Mouse (Mus musculus) frontal cortex, postnatal 14 days (tissue): ENCODE results near the gene St3gal6.
"Not testable (repeated sequence)": the region's sequence is repeated elsewhere in the genome, so short reads cannot be mapped to it uniquely, and the experiment has no call there.

Experiments
- DNase-seq, 2 experiments: peaks; one replicate each; pipeline ENCODE4 v3.0.0; 2022; ENCODE audit warnings: low spot score in 2 of 2

The St3gal6 gene

DNA sequence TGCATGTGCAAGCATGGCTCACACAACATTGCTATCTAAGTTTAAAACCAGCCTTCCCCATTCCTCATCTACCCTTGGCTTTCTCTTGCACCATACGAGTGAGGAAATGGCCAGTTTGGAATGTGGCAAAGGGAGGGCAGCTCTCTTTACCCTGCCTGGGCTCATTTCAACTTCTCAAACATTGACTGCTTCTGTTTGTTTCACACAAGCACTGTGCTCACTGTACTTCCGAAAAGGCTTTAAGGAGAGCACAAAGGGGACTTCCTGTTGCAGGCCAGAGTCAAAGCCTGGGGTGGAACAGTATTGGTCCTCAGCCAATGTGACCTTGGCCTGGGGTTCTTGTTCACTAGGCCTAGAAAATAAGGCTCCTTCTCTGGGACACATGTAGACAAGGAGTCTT lies 47.7 kb downstream of the St3gal6 start:
- DNase-seq, result no peak

DNA sequence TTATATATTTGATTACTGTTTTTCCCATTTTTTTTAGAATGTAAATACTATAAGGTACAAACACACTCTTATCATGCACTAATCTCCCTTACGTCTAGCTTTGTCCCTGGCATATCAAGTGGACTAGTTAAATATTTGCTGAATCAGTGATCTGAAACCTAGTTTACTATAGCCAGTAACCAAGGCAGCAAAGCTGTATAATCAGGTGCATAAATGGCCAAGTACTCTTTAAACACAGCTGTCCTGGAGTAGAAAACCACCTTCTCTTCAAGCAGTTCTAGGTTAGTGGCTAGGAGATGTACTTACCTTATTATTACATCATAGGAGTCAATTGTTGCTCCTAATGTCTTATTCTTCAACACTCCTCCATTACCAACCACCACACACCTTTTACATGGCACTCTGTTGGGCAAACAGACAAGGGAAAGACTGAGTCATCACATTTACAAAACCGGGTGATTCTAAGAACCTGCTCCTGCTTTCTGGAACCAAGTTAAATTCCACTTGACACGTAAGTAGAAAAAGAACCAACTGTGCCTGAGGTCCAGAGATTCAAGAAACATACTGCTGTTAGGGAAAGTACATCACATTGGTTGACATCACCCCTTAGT lies 48.4 kb downstream of the St3gal6 start:
- no peak for DNase-seq

DNA sequence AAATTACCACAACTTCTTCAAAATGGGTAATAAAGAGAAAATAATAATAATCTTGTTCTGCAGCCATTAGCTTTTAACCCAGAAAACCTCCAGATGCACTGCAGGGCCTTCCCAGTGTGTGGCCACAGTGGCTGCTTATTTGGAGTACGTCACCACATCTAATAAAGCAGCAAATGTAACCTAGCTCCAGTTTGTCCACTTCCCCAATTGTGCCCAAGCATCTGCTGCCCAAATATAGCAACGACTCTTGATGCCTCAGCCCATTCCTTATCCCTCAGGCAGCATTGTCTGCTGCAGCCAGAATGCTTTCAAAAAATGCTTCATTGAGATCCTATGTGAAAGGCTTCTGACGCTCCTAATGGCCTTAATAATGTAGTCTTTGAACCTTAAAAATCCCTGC lies 49.2 kb downstream of the St3gal6 start:
- no peak for DNase-seq

DNA sequence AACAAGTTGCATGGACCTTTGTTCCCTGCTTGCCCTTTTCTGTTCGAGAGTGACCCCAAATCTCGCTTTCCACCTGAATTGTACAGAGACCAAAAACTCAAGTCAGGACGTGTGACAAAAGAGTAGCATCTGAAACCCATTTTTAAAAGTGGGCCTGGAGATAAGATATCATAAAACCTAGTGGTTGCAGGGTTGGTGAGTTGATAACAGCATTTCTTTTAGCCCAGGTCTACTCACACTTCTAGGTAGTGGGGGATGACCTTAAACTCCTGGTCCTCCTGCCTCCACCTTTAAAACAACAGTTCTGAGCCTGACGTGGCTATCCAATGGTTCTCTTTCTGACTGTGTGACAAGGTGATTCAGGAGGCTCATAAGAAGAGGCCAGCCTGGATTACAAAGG lies 53.2 kb downstream of the St3gal6 start:
- no peak for DNase-seq

DNA sequence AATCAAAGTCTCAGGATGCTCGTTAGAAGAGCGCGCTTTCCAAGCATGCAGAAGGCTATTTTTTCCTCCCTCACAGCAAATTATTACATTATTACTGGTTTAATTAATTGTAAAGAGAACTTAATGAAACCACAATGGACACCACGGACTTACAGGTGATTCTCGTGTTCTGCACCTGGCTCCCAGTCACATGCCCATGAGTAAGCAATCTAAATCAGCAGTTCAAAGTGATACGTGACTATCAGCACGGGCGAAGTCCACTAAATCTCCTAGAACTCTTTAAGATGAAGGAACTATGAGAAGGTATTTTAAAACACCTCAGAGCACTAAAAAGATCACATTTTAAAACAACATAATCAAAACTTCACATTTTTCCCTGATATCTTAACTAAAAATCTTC lies 54.0 kb downstream of the St3gal6 start:
- DNase-seq, result no peak

DNA sequence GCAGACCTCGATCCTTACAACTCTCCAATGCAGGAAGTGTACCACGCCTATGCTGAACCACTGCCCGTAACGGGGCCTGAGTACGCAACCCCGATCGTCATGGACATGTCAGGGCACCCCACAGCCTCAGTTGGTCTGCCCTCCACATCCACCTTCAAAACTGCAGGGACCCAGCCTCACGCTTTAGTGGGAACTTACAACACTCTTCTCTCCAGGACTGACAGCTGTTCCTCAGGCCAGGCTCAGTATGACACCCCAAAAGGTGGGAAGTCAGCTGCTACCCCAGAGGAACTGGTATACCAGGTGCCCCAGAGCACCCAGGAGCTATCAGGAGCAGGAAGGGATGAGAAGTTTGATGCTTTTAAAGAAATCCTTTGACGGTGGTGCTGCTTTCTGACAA lies 58.6 kb downstream of the St3gal6 start:
- DNase-seq, result no peak

DNA sequence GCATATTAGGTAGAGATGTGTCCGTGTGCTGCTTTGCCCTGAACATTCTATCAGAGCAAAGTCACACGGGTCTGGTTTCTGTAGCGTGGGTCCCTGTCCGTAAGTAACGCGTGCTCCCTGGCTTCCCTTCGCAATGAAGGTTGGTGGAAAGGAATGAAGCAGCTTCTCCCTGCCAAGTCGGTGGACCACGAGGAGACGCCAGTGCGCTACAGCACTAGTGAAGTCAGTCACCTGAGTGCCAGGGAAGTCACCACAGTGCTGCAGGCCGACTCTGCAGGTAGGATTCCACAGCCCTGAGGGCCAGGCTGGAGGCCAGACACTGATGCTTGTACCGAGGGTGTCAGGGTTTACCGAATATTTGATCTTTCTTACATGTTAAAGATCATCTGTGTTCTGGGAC lies 60.0 kb downstream of the St3gal6 start:
- no peak for DNase-seq

DNA sequence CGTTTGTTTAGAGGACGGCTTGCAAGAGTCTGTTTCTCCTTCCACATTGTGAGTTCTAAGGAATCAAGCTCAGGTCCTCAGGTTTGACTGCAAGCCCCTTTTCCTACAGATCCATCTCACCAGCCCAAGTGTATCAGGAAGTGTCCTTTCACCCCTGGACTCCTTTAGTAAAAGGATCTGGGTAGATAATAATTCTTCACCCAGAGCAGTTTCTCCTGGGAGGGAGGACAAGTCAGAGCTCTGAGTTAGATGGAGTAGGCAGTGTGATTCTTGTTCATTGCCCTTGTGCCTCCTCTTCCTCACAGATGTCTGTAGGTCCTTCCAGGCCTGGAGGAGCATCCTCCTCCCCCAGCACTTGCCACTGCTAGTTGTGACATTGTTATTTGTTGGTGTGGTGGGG lies 61.5 kb downstream of the St3gal6 start:
- DNase-seq, result no peak

DNA sequence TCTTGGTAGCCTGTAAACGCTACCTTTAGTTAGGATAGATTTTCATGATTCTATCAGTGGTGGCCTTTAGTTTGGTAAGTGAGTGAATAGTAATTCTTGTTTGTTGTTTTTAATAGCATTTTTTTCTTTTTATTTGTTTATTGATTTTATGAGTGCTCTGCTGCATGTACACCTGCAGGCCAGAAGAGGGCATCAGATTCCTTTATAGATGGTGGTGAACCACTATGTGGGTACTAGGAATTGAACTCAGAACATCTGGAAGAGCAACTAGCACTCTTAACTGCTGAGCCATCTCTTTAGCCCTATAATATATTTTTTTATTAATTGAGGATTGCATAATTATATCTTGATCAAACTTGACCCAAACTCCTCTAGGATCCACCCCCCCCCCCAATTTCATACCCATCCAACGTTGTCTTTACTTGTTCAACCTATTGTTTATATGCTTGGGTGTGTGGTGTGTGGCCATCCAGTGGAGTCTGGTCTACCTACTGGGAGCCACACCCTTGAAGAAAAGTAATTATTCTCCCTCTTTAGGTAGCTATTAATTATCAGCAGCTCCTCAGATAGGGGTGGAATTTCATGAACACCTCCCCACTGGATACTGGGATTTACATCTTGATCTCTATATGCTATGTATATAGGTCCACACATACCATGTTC lies 62.1 kb downstream of the St3gal6 start:
- DNase-seq, result no peak

DNA sequence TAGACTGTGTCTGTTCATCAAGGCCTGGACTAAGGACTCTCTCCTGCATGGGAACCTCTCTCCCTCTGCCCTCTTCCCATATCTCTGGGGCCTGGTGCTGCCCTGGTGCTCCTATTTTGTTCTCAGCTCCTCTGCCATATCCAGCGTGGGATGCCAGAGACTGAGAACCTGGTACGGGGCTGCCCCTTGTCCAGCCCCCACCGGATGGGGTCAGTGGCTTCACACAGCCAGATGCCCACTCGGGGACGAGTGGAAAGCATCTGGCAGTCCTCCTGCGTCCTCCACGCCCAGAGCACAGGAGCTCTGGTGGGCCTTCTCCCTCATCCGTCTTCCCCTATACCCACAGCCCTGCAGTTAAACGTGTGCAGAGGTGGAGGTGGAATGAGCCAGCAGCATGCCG lies 63.7 kb downstream of the St3gal6 start:
- DNase-seq, result no peak

DNA sequence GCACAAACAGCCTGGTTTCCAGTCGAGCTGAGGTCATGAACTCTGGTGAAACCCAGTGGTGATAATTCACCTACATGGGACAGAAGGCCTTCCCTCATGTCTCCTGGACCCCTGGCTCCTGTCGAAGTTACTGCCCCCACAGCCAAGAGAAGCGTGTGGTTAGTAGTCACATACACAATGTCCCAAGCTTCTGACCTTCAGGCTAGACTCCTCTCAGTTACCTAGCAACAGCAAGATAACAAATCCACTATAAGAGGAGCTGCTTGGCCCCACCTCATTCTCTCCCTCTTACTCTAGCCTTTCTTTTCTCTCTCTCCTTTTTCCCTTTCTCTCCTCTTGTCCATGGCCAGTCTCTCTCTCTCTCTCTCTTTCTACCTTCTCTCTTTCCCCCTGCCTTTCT lies 64.1 kb downstream of the St3gal6 start:
- not testable (repeated sequence) for DNase-seq

DNA sequence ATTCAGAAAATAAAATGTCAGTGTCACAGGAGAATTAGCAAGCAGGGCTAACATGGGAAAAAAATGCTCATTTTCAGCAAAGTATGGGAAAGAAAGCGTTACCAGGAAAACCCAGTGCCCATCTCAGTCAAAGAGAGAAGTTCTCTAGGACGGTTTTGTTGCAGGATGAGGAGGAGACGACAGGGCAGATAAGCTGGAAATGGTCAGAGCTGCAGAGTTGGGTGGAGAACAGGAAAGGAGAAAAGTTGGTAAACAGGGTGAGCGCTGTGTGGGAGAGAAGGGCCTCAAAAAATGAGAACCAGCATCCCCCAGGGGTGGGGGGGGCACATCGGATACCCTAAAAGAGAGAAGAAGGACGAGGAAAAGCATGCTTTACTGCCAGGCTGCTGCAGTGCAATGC lies 67.1 kb downstream of the St3gal6 start:
- DNase-seq, result no peak

DNA sequence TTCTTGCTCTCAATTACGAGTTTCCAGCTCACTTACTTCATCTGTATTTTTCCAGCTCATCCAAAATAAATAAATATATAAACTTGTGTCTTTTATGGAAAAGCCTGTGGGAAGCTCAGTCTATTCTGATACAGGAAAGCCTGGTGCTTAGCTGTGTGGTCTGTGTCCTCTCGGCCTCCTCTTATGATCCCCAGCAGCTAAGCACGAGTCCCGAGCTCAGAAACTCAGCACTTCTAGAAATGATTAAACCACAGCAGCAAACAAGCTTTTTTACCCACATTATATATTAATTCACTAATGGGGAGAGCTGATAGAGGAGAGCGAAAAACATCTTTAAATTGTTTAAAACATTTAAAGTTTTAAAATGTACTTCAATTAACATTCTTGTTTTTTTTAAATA lies 67.6 kb downstream of the St3gal6 start:
- no peak for DNase-seq

DNA sequence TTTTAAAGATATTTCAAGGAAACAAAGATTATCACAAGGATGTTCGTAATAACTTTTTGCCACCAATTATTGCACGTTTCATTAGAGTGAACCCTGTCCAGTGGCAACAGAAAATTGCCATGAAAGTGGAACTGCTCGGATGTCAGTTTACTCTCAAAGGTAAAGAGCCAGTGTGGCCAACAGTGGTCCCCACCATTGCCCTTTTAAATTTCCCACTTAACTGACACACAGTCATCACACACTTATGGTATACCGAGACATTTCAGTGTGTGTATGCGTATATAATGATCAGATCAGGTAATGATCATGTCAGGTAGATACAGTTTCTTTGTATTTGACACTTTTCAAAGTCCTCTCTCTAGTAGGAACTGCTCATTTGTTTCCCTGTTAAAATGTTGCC lies 68.9 kb downstream of the St3gal6 start:
- DNase-seq, result no peak

DNA sequence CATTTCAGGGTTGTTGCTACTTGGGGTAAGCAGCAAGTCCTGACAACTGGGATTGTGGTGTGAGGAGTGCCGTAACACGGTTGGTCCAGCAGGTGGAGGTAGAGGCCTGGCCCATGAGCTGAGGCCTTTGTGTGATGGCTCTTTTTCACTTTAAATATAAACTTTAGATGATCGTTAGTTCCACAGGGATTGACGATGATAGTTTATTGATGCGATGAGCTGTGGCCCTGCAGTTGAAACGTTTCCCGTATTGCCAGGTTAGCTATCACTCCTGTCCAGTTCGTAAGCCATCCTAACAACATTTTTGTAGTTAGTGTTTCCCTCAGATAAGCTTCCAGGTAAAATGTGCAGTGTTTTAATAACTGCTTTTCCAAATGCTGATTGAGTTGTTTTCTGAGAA lies 69.4 kb downstream of the St3gal6 start:
- peak in 1 of 2 experiments; percentile 52 for DNase-seq

DNA sequence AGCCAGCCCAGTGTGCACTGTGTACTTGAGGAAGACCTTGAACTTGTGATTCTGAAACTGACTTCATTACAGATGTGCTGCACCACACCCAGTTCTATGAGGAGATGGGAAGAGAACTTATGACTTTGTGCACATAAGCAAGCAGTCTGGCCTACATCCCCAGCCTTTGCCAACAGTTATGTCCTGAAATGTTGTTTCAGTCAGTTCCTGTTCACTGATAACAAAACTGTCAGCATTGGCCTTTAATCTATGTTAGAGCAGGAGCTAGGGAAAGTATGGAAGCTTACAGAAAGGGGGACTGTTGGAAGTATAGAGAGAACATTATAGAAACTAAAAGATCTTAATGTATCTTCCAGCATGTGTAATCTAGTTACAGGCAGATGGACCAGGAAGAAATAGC lies 70.2 kb downstream of the St3gal6 start:
- no peak for DNase-seq

DNA sequence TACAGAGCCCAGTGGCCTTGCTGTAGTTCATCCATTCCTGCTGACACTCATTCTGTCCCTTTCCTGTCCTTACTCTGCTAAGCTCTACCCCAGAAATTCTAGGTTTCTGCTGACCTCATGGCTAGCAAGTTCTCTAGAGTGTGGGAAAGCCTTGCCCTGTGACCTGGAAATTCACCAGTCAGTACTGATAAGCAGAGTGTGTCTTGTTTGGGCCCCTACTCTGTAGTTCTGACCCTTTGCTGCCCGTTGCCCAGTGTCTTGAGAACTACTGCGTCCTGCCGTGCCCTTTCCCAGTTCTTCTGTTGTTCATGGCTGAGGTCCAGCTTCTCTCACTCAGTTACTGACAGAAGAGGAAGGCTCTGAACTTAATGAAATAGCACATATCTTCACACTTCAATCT lies 70.9 kb downstream of the St3gal6 start:
- no peak for DNase-seq

DNA sequence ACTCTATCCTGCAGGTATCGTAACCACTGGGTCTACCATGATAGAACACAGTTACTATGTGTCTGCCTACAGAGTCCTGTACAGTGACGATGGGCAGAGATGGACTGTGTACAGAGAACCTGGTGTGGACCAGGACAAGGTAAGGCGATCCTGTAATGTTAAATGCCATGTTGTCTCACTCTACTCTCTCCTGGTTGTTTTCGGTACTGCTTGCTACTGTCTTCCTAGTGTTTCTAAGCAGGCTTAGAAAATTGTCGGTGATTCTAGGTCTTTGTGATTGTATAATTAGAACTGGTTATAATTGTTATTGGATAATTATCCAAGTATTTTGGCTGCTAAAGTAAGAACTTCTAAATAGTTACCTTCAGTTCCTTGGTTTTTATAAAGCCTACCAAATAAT lies 72.4 kb downstream of the St3gal6 start:
- no peak for DNase-seq

DNA sequence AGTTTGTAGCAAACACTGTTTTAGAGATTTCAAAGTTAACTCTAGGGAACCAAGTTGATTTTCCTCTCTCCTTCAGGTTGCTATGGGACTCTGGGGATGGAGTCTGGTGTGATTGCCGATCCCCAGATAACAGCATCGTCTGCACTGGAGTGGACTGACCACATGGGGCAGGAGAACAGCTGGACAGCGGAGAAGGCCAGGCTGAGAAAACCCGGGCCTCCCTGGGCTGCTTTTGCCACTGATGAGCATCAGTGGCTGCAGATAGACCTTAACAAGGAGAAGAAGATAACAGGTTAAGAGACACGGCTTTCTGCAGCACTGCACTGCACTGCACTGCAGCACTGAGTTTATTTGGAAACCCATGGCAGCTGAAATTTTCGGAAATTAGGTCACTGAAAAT lies 73.4 kb downstream of the St3gal6 start:
- DNase-seq, result no peak

DNA sequence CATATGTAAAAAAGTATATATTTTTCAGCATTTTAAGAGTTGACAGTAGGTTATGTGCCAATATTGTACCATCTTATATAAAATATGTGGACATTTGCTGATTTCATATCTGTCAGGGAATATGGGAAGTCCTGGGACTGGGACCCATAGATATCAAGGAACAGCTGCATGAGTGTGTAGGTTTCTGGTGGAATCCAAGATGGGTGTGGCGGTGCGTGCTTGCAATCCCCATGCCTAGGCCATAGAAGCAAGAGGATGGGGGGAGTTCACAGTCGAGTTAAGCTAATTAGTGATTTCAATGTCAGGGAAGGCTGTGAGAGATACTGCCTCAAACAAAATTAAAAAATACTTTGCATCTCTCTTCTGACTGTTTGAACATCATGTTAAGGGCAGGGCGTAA lies 75.0 kb downstream of the St3gal6 start:
- DNase-seq, result no peak

DNA sequence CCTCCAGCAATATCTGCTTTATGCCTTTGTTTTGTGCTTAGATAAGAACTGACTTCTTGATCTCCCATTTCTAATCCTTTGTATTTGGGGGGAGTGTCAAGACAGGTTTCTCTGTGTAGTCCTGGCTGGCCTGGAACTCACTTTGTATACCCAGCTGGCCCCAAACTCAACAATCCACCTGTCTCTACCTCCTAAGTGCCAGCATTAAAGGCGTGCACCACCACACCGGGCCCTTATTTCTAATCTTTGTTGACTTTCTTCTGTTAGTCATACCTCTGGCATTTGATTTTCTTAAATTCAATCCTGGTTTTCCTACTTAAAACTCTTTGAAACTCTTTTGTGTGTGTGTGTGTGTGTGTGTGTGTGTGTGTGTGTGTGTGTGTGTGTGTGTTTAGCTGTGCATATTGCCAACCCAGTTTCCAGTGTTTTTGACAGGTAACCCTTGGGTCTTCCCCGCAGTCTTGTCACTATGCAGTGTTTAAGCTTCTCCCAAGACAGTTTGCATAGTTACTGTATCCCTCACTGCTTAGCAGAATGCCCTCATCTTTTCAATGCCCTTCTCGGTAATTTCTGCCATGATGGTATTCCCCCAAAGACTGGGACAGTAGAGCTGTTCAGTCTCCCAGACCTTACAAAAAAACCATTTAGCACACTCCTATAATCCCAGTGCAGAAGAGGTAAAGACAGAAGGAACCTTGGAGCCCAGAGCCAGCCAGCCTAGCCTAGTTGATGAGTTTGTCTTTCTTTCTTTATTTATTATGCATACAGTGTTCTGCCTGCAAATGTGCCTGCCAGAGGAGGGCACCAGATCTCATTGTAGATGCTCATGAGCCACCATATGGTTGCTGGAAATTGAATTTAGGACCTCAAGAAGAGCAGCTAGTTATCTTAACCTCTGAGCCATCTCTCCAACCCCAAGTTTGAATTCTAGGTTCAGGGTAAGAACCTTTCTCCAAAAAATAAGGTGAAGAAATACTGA lies 77.5 kb downstream of the St3gal6 start:
- no peak for DNase-seq

DNA sequence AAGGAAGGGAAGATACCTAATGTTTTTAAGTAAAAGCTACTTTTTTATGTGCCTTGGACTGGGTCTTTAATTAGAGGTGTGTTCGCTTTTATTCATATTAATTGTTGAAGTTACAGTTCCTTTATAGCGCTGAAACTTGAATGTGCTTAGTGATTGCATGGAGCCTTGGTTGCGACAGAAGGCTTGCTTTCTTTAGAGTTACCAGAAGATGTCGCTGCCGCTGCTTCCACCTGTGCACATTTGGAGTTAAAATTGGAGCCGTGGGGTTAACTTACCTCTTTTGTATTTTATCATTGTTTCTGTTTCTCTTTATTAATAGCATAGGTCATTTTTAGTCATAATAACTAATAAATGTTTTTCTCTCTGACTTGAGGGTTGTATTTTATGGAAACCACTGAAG lies 79.3 kb downstream of the St3gal6 start:
- no peak for DNase-seq

DNA sequence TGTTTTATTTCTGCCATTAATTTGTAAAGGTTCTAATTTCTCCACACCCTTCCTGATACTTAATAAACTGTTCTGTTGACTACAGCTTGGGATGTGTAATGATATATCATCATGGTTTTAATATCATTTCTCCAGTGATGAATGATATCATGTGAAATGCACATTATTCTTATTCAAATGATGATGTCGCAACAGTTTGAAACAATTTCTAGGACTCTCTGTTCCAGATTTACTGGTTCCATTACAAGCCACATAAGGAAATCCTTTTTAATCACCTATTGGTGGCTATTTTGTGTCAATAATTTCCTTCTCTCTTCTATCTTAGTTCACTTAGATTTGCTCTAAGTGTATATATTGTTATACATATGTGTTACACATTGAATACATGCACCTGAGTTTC lies 91.7 kb downstream of the St3gal6 start:
- no peak for DNase-seq
